Mouse (Mus musculus) heart, adult 2 months (tissue): ENCODE data around the gene Iqcf5. TPM values are rescaled to one million over a fixed set of nuclear protein-coding genes. Genes with fewer than 3 reads are reported as not detected.
A peak's percentile ranks its signal among the peaks of the same experiment; 100 is the strongest.

Experiments used
- DNase-seq, 2 experiments: peaks; one replicate each; pipeline ENCODE4 v3.0.0; 2021
- H3K27ac ChIP-seq: fragments of 200-600 bp; 2 replicates; pipeline ENCODE4 v1.8.1; 2022
- H3K27me3 ChIP-seq: fragments of 200-500 bp; 2 replicates; pipeline ENCODE4 v1.6.1; 2012; ENCODE audit warnings: mild to moderate bottlenecking, low read length, inconsistent platforms, mixed read lengths; ENCODE audit not compliant: control insufficient read depth, insufficient read depth
- H3K36me3 ChIP-seq: fragments of 200-500 bp; 2 replicates; pipeline ENCODE4 v1.6.1; 2012; ENCODE audit warnings: low read length, inconsistent platforms; ENCODE audit not compliant: control insufficient read depth, insufficient read depth
- H3K4me1 ChIP-seq: fragments of 200-500 bp; 2 replicates; pipeline ENCODE4 v1.6.1; 2011; ENCODE audit warnings: low read length; ENCODE audit not compliant: control insufficient read depth, insufficient read depth
- H3K4me3 ChIP-seq: fragments of 200-600 bp; 2 replicates; pipeline ENCODE4 v1.8.1; 2022
- H3K79me2 ChIP-seq: fragments of 200-500 bp; replicated peaks from 2 replicates; pipeline ENCODE4 v1.6.1; 2012; ENCODE audit warnings: mild to moderate bottlenecking, inconsistent platforms, low read length, moderate library complexity, mixed read lengths; ENCODE audit not compliant: control insufficient read depth, insufficient read depth
- H3K9ac ChIP-seq: fragments of 200-500 bp; 2 replicates; pipeline ENCODE4 v1.6.1; 2012; ENCODE audit warnings: low read depth, mild to moderate bottlenecking, control low read depth, inconsistent platforms, low read length, mixed read lengths
- CTCF ChIP-seq: fragments of 200-600 bp; IDR thresholded peaks from 2 replicates; pipeline ENCODE4 v1.8.1; 2022; ENCODE audit warnings: antibody characterized with exemption, mild to moderate bottlenecking, moderate library complexity
- EP300 ChIP-seq: fragments of 200-500 bp; IDR thresholded peaks from 2 replicates; pipeline ENCODE4 v1.6.1; 2011; ENCODE audit warnings: low read depth, low read length, control low read depth; ENCODE audit not compliant: insufficient read depth
- POLR2A ChIP-seq: fragments of 200-500 bp; IDR thresholded peaks from 2 replicates; pipeline ENCODE4 v1.6.1; 2011; ENCODE audit warnings: mild to moderate bottlenecking, low read depth, low read length, control low read depth; ENCODE audit not compliant: insufficient read depth
- WGBS: fragments of 180-500 bp; shearing (Covaris S2); methylation state at CpG from one replicate; pipeline ENCODE4 v1.1.7; 2018; 5-methylcytosine and 5-hydroxymethylcytosine counted together
- intact Hi-C: fragments of 180-260 bp; cut with DNase I; formaldehyde crosslinking; loops from one replicate; pipeline ENCODE4 v1.15.1; 2025
- polyA plus RNA-seq: library from polyadenylated mRNA; depleted of rRNA; stranded (reverse); fragments of >200 nt; gene quantifications from 2 replicates; pipeline ENCODE4 v1.2.3, GENCODE M21; 2012
- total RNA-seq, 2 experiments: library from RNA; stranded (reverse); gene quantifications; 2 replicates each; pipeline ENCODE4 v1.2.3; 2021

Gene Iqcf5
- total and polyA plus RNA-seq, 3 experiments: not detected

GRCm38 (mm10) chr9:106474456-106474855, 39.9 kb upstream of the Iqcf5 start:
- H3K27ac ChIP-seq: peak overlapping the region; percentile 96
- WGBS: 6% methylated on average over 6 of the region's 6 CpGs
- no peaks in the 10 kb centered on the region for H3K27me3 ChIP-seq
- TF ChIP-seq POLR2A: no peak
- peak; percentile 70; the same call in 1 of the 2 replicates for TF ChIP-seq EP300
- peak; percentile 82 for TF ChIP-seq CTCF
- intact Hi-C loops: no loop called here
- H3K4me1 ChIP-seq: peaks cover 13% of the 10 kb centered on the region
- no peaks in the 10 kb centered on the region for H3K36me3 ChIP-seq
- no peaks in the 10 kb centered on the region for H3K79me2 ChIP-seq
- H3K4me3 ChIP-seq: peak overlapping the region; percentile 47; the same call in 1 of the 2 replicates
- peak overlapping the region; percentile 49; the same call in 1 of the 2 replicates for H3K9ac ChIP-seq
- DNase-seq: peak; percentile 77

GRCm38 (mm10) chr9:106475046-106475445, 39.3 kb upstream of the Iqcf5 start:
- peak; percentile 53 to 54 for DNase-seq
- Histone ChIP-seq H3K79me2 (no peaks in the 10 kb centered on the region), H3K4me3 (peak overlapping the region; percentile 47), H3K36me3 (no peaks in the 10 kb centered on the region), H3K4me1 (peaks cover 13% of the 10 kb centered on the region), H3K27me3 (no peaks in the 10 kb centered on the region), H3K27ac (peak overlapping the region; percentile 96), H3K9ac (peak overlapping the region; percentile 32; the same call in 1 of the 2 replicates)
- 52% methylated on average over 7 of the region's 7 CpGs for WGBS
- intact Hi-C loops: loop anchor here (5.0 kb wide), 3 partner anchors 108 to 188 kb away; partner anchors contain the start of gene Dusp7
- TF ChIP-seq POLR2A: no peak

- H3K79me2 ChIP-seq: no peaks in the 10 kb centered on the region
- no peaks in the 10 kb centered on the region for H3K27me3 ChIP-seq
- peak within 1 kb of the TSS; percentile 96 for H3K27ac ChIP-seq
- intact Hi-C loops: loop anchor here (1.0 to 5.0 kb wide), 5 partner anchors 27 to 188 kb away; partner anchors contain the start of genes Dusp7 and Rpl29
- WGBS: 76% methylated on average over 10 of the region's 10 CpGs
- H3K36me3 ChIP-seq: no peaks in the 10 kb centered on the region
- H3K4me1 ChIP-seq: peaks cover 13% of the 10 kb centered on the region
- peak within 1 kb of the TSS; percentile 47 for H3K4me3 ChIP-seq
- no peak for TF ChIP-seq CTCF
- TF ChIP-seq POLR2A: no peak
- no peak for TF ChIP-seq EP300
- DNase-seq: no peak
- peak within 1 kb of the TSS; percentile 54 for H3K9ac ChIP-seq
These were observed 38.7 kb upstream of the Iqcf5 start, which contains the start of gene Rrp9 for GRCm38 (mm10) chr9:106475663-106476001. Gene Rrp9, plus strand, starts transcription at chr9:106475963.

GRCm38 (mm10) chr9:106476002-106476923, 38.1 kb upstream of the Iqcf5 start:
- no peak for TF ChIP-seq EP300
- TF ChIP-seq POLR2A: peak; percentile 53; the same call in 1 of the 2 replicates
- no peaks in the 10 kb centered on the region for H3K27me3 ChIP-seq
- intact Hi-C loops: loop anchor here (1.0 to 5.0 kb wide), 5 partner anchors 28 to 189 kb away; partner anchors contain the start of genes Dusp7 and Rpl29
- no peaks in the 10 kb centered on the region for H3K36me3 ChIP-seq
- peak overlapping the region; percentile 47 for H3K4me3 ChIP-seq
- peak; percentile 77 to 84 for DNase-seq
- H3K9ac ChIP-seq: peak overlapping the region; percentile 54
- peak overlapping the region; percentile 96 for H3K27ac ChIP-seq
- H3K79me2 ChIP-seq: no peaks in the 10 kb centered on the region
- peaks cover 13% of the 10 kb centered on the region for H3K4me1 ChIP-seq
- 8% methylated on average over 16 of the region's 16 CpGs for WGBS

- Histone ChIP-seq H3K27me3 (no peaks in the 10 kb centered on the region), H3K79me2 (no peaks in the 10 kb centered on the region), H3K4me3 (peak within 1 kb of the TSS; percentile 74), H3K27ac (peak within 1 kb of the TSS; percentile 96), H3K9ac (peak within 1 kb of the TSS; percentile 54), H3K36me3 (no peaks in the 10 kb centered on the region), H3K4me1 (peaks cover 13% of the 10 kb centered on the region)
- no peak for TF ChIP-seq POLR2A
- peak; percentile 99 for TF ChIP-seq CTCF
- peak; percentile 91 for TF ChIP-seq EP300
- intact Hi-C loops: loop anchor here (1.0 to 5.0 kb wide), 6 partner anchors 29 to 190 kb away; partner anchors contain the start of genes Dusp7 and Rpl29
- peak; percentile 98 to 100 for DNase-seq
- WGBS: under 1% methylated on average over 41 of the region's 41 CpGs
These were observed 37.4 kb upstream of the Iqcf5 start, which contains the start of gene Parp3 for GRCm38 (mm10) chr9:106476924-106477484. Gene Parp3, minus strand, starts transcription at chr9:106476949.
